Mouse (Mus musculus): ENCODE measurements at regions not wholly inside any gene's neighbourhood (a gene's known extent, or its start where the extent isn't known, plus 50 kb on each side); places are given as distances from the start of the nearest gene placed in this dataset.

GRCm38 (mm10) chr15:52406156-52406885, 1478.4 kb upstream of the Gm7489 start:
- Histone ChIP-seq H3K4me2 (ENCODE audit: low read depth, low read length) (no peak overlapping the region), H3K4me3 (ENCODE audit: low read length) (no peak overlapping the region), H3K4me1 (ENCODE audit: insufficient read depth, low read length) (no peaks in the 10 kb centered on the region), H3K9me3 (ENCODE audit: low read length) (no peaks in the 10 kb centered on the region), H3K36me3 (ENCODE audit: insufficient read depth, low read length) (no peaks in the 10 kb centered on the region), H3K27ac (no peak overlapping the region), H3K9ac (replicated peaks; ENCODE audit: low read length) (no peak overlapping the region), H3K27me3 (ENCODE audit: insufficient read depth, low read length) (no peaks in the 10 kb centered on the region)
- no peak for TF ChIP-seq CTCF (IDR thresholded peaks at IDR 0.05; ENCODE audit: low read depth)
- ATAC-seq (0 out of 2 replicates have a peak, but pooled peaks have one; percentile 38), DNase-seq (ENCODE audit: low spot score) (peak; percentile 41)
- WGBS: 63% methylated on average over 3 of the region's 3 CpGs

- Histone ChIP-seq H3K9me3 (ENCODE audit: low read length) (no peaks in the 10 kb centered on the region), H3K4me2 (ENCODE audit: low read depth, low read length) (peak overlapping the region; percentile 47), H3K27ac (peak overlapping the region; percentile 71), H3K4me1 (ENCODE audit: insufficient read depth, low read length) (no peaks in the 10 kb centered on the region; the same call in 1 of the 2 replicates), H3K27me3 (ENCODE audit: insufficient read depth, low read length) (no peaks in the 10 kb centered on the region), H3K9ac (replicated peaks; ENCODE audit: low read length) (no peak overlapping the region; the same call in 1 of the 2 replicates), H3K4me3 (ENCODE audit: low read length) (peak overlapping the region; percentile 18; the same call in 1 of the 2 replicates), H3K36me3 (ENCODE audit: insufficient read depth, low read length) (no peaks in the 10 kb centered on the region)
- DNase-seq (ENCODE audit: low spot score) (peak; percentile 87), ATAC-seq (peak; percentile 93)
- WGBS: 7% methylated on average over 18 of the region's 18 CpGs
- TF ChIP-seq CTCF (IDR thresholded peaks at IDR 0.05; ENCODE audit: low read depth): no peak
These were observed 1471.6 kb upstream of the Gm7489 start for GRCm38 (mm10) chr15:52412869-52413771.

GRCm38 (mm10) chr15:52425976-52426375, 1458.7 kb upstream of the Gm7489 start:
- H3K4me3 ChIP-seq (ENCODE audit: low read length): no peak overlapping the region
- H3K36me3 ChIP-seq (ENCODE audit: insufficient read depth, low read length): no peaks in the 10 kb centered on the region
- H3K4me2 ChIP-seq (ENCODE audit: low read depth, low read length): no peak overlapping the region
- H3K27ac ChIP-seq: no peak overlapping the region
- ATAC-seq (no peak), DNase-seq (ENCODE audit: low spot score) (no peak)
- no peak for TF ChIP-seq CTCF (IDR thresholded peaks at IDR 0.05; ENCODE audit: low read depth)
- H3K27me3 ChIP-seq (ENCODE audit: insufficient read depth, low read length): no peaks in the 10 kb centered on the region
- no peak overlapping the region for H3K9ac ChIP-seq (replicated peaks; ENCODE audit: low read length)
- H3K4me1 ChIP-seq (ENCODE audit: insufficient read depth, low read length): no peaks in the 10 kb centered on the region
- no peaks in the 10 kb centered on the region for H3K9me3 ChIP-seq (ENCODE audit: low read length)

- Histone ChIP-seq H3K4me3 (ENCODE audit: low read length) (no peak overlapping the region), H3K27me3 (ENCODE audit: insufficient read depth, low read length) (no peaks in the 10 kb centered on the region), H3K27ac (no peak overlapping the region), H3K9ac (replicated peaks; ENCODE audit: low read length) (no peak overlapping the region), H3K4me2 (ENCODE audit: low read depth, low read length) (no peak overlapping the region), H3K36me3 (ENCODE audit: insufficient read depth, low read length) (no peaks in the 10 kb centered on the region), H3K9me3 (ENCODE audit: low read length) (no peaks in the 10 kb centered on the region), H3K4me1 (ENCODE audit: insufficient read depth, low read length) (no peaks in the 10 kb centered on the region)
- no peak for ATAC-seq
- WGBS: 78% methylated on average over 6 of the region's 6 CpGs
- DNase-seq (ENCODE audit: low spot score): no peak
- TF ChIP-seq CTCF (IDR thresholded peaks at IDR 0.05; ENCODE audit: low read depth): no peak
These were observed 1454.1 kb upstream of the Gm7489 start for GRCm38 (mm10) chr15:52430491-52431158.

- no peaks in the 10 kb centered on the region for H3K27me3 ChIP-seq (ENCODE audit: insufficient read depth, low read length)
- no peak overlapping the region for H3K4me2 ChIP-seq (ENCODE audit: low read depth, low read length)
- 44% methylated on average over 2 of the region's 2 CpGs for whole genome bisulfite sequencing
- DNase-seq (ENCODE audit: low spot score) (peak; percentile 4), ATAC-seq (no peak)
- no peak overlapping the region for H3K4me3 ChIP-seq (ENCODE audit: low read length)
- no peak for TF ChIP-seq CTCF (IDR thresholded peaks at IDR 0.05; ENCODE audit: low read depth)
- H3K4me1 ChIP-seq (ENCODE audit: insufficient read depth, low read length): no peaks in the 10 kb centered on the region
- H3K36me3 ChIP-seq (ENCODE audit: insufficient read depth, low read length): no peaks in the 10 kb centered on the region
- H3K9me3 ChIP-seq (ENCODE audit: low read length): no peaks in the 10 kb centered on the region
- H3K27ac ChIP-seq: no peak overlapping the region
- no peak overlapping the region for H3K9ac ChIP-seq (replicated peaks; ENCODE audit: low read length)
These were observed 1451.1 kb upstream of the Gm7489 start for GRCm38 (mm10) chr15:52433639-52434038.

GRCm38 (mm10) chr15:52438403-52438802, 1446.3 kb upstream of the Gm7489 start:
- H3K4me3 ChIP-seq (ENCODE audit: low read length): no peak overlapping the region
- ATAC-seq: no peak
- no peak overlapping the region for H3K4me2 ChIP-seq (ENCODE audit: low read depth, low read length)
- H3K9ac ChIP-seq (replicated peaks; ENCODE audit: low read length): no peak overlapping the region
- no peaks in the 10 kb centered on the region for H3K36me3 ChIP-seq (ENCODE audit: insufficient read depth, low read length)
- H3K27me3 ChIP-seq (ENCODE audit: insufficient read depth, low read length): no peaks in the 10 kb centered on the region
- WGBS: 100% methylated on average over 1 of the region's 1 CpGs
- DNase-seq (ENCODE audit: low spot score): no peak
- no peak overlapping the region for H3K27ac ChIP-seq
- TF ChIP-seq CTCF (IDR thresholded peaks at IDR 0.05; ENCODE audit: low read depth): no peak
- H3K9me3 ChIP-seq (ENCODE audit: low read length): no peaks in the 10 kb centered on the region
- H3K4me1 ChIP-seq (ENCODE audit: insufficient read depth, low read length): no peaks in the 10 kb centered on the region

Measured in hindbrain, postnatal 0 days (tissue).